Comparison of ENCODE assay signal across 8 mouse cellular contexts in genomic region chr16:55895651-55896095, GRCm38 (mm10). TPM values are rescaled to one million over a fixed set of nuclear protein-coding genes. Genes with fewer than 3 reads are reported as not detected.
DNase-seq lines count a peak whose midpoint lies in the region; ATAC-seq and TF ChIP-seq lines count a peak whose summit lies in the region.

No protein-coding gene starts in this region.

- no peaks in the 10 kb centered on the region for H3K27me3 ChIP-seq in kidney, embryonic 14.5 days (ENCODE audit: control insufficient read depth, insufficient read depth, low read length)
- H3K27me3 ChIP-seq in MEL (ENCODE audit: control insufficient read depth in 1 of 2, insufficient read depth in 2 of 2, low read length in 2 of 2), result no peaks in the 10 kb centered on the region
- no peaks in the 10 kb centered on the region for H3K27me3 ChIP-seq in forebrain, embryonic 11.5 days (ENCODE audit: control insufficient read depth, insufficient read depth, low read length)
- no peaks in the 10 kb centered on the region for H3K27me3 ChIP-seq in limb, embryonic 14.5 days (ENCODE audit: control insufficient read depth, insufficient read depth, low read length)
- H3K27me3 ChIP-seq in neural tube, embryonic 13.5 days, result no peaks in the 10 kb centered on the region

- H3K36me3 ChIP-seq in kidney, embryonic 14.5 days (ENCODE audit: control insufficient read depth, insufficient read depth, low read length), result no peaks in the 10 kb centered on the region
- peaks cover 0 to 32% of the 10 kb centered on the region in 2 experiments; a peak in 2 of 4 replicates for H3K36me3 ChIP-seq in MEL (ENCODE audit: control insufficient read depth in 1 of 2, insufficient read depth in 2 of 2, low read length in 2 of 2)
- H3K36me3 ChIP-seq in forebrain, embryonic 11.5 days (ENCODE audit: control insufficient read depth, insufficient read depth, low read length), result no peaks in the 10 kb centered on the region
- no peaks in the 10 kb centered on the region for H3K36me3 ChIP-seq in limb, embryonic 14.5 days (ENCODE audit: control insufficient read depth, insufficient read depth, low read length)
- peaks cover under 1% of the 10 kb centered on the region; the same call in 1 of the 2 replicates for H3K36me3 ChIP-seq in neural tube, embryonic 13.5 days

- no peaks in the 10 kb centered on the region for H3K9me3 ChIP-seq in kidney, embryonic 14.5 days (ENCODE audit: control insufficient read depth, low read length)
- H3K9me3 ChIP-seq in MEL (replicated peaks; ENCODE audit: insufficient read depth, low read length), result no peaks in the 10 kb centered on the region
- H3K9me3 ChIP-seq in forebrain, embryonic 11.5 days (ENCODE audit: control insufficient read depth, low read length), result no peaks in the 10 kb centered on the region
- no peaks in the 10 kb centered on the region for H3K9me3 ChIP-seq in limb, embryonic 14.5 days (ENCODE audit: control insufficient read depth, low read length)
- H3K9me3 ChIP-seq in neural tube, embryonic 13.5 days, result no peaks in the 10 kb centered on the region

- H3K9ac ChIP-seq in kidney, embryonic 14.5 days (ENCODE audit: low read depth, low read length), result peak overlapping the region; percentile 75
- H3K9ac ChIP-seq in MEL (ENCODE audit: control insufficient read depth, low read depth, low read length, poor library complexity, severe bottlenecking), result peak overlapping the region; percentile 85
- H3K9ac ChIP-seq in forebrain, embryonic 11.5 days (ENCODE audit: low read length), result peak overlapping the region; percentile 83
- H3K9ac ChIP-seq in limb, embryonic 14.5 days (ENCODE audit: low read depth, low read length, severe bottlenecking), result peak overlapping the region; percentile 70
- H3K9ac ChIP-seq in neural tube, embryonic 13.5 days, result peak overlapping the region; percentile 80

- TF ChIP-seq RAD21 in MEL (IDR thresholded peaks at IDR 0.05; ENCODE audit: low read depth, low read length), result no peak

- H3K79me2 ChIP-seq in MEL (ENCODE audit: control insufficient read depth, insufficient read depth, low read length, poor library complexity), result peaks cover 2% of the 10 kb centered on the region; the same call in 1 of the 2 replicates

- TF ChIP-seq EP300 in MEL (IDR thresholded peaks at IDR 0.05; ENCODE audit: low read depth in 1 of 2, low read length in 2 of 2), result no peak

- DNase-seq in kidney, adult 18-20 months, result no peak
- peak; percentile 87 for DNase-seq in MEL (ENCODE audit: low read depth, low spot score)
- no peak for DNase-seq in forebrain, embryonic 11.5 days (ENCODE audit: low spot score)
- DNase-seq in limb, embryonic 14.5 days (ENCODE audit: low spot score), result no peak
- DNase-seq in spleen, postnatal 36 days (ENCODE audit: low spot score in 2 of 2), result no peak
- DNase-seq in spleen, postnatal 14 days (ENCODE audit: low spot score in 2 of 2), result no peak

- H3K4me1 ChIP-seq in kidney, embryonic 14.5 days (ENCODE audit: control insufficient read depth, insufficient read depth, low read length), result peaks cover 4% of the 10 kb centered on the region; the same call in 1 of the 2 replicates
- H3K4me1 ChIP-seq in MEL (ENCODE audit: control insufficient read depth in 1 of 2, insufficient read depth in 2 of 2, low read length in 2 of 2), result peaks cover 17 to 34% of the 10 kb centered on the region in 2 experiments
- 0 out of 2 replicates have a peak, but pooled peaks cover 2% of the 10 kb centered on the region for H3K4me1 ChIP-seq in forebrain, embryonic 11.5 days (replicated peaks; ENCODE audit: control insufficient read depth, insufficient read depth, low read length)
- peaks cover 3% of the 10 kb centered on the region; the same call in 1 of the 2 replicates for H3K4me1 ChIP-seq in limb, embryonic 14.5 days (ENCODE audit: control insufficient read depth, insufficient read depth, low read length)
- H3K4me1 ChIP-seq in neural tube, embryonic 13.5 days (replicated peaks), result peaks cover 15% of the 10 kb centered on the region

- TF ChIP-seq CTCF in MEL (IDR thresholded peaks at IDR 0.05 in 2 of 3, conservative IDR thresholded peaks at IDR 0.05 in 1 of 3; ENCODE audit: control insufficient read depth in 1 of 3, insufficient read depth in 1 of 3, low read depth in 2 of 3, low read length in 3 of 3, poor library complexity in 1 of 3, severe bottlenecking in 1 of 3), result no peak; a peak in 1 of 6 replicates

- H3K4me3 ChIP-seq in kidney, embryonic 14.5 days (ENCODE audit: low read length), result peak overlapping the region; percentile 74
- peak overlapping the region; percentile 85 for H3K4me3 ChIP-seq in MEL (ENCODE audit: control insufficient read depth in 1 of 2, insufficient read depth in 1 of 2, low read depth in 2 of 2, low read length in 2 of 2)
- peak overlapping the region; percentile 68 for H3K4me3 ChIP-seq in forebrain, embryonic 11.5 days (ENCODE audit: low read depth, low read length)
- peak overlapping the region; percentile 73 for H3K4me3 ChIP-seq in limb, embryonic 14.5 days (replicated peaks; ENCODE audit: low read length)
- H3K4me3 ChIP-seq in neural tube, embryonic 13.5 days, result peak overlapping the region; percentile 69

- H3K27ac ChIP-seq in kidney, embryonic 14.5 days (ENCODE audit: low read depth, low read length), result peak overlapping the region; percentile 19
- H3K27ac ChIP-seq in MEL (ENCODE audit: control insufficient read depth, low read depth, low read length), result peak overlapping the region; percentile 94
- H3K27ac ChIP-seq in forebrain, embryonic 11.5 days (ENCODE audit: low read depth, low read length), result peak overlapping the region; percentile 63
- H3K27ac ChIP-seq in limb, embryonic 14.5 days (replicated peaks; ENCODE audit: low read depth, low read length), result peak overlapping the region; percentile 58; the same call in 1 of the 2 replicates
- peak overlapping the region; percentile 90 for H3K27ac ChIP-seq in neural tube, embryonic 13.5 days (replicated peaks)

- peak; percentile 20; the same call in 1 of the 2 replicates for ATAC-seq in kidney, embryonic 14.5 days (ENCODE audit: low FRiP score, low TSS enrichment)
- ATAC-seq in forebrain, embryonic 11.5 days (replicated peaks; ENCODE audit: low FRiP score), result peak; percentile 25; the same call in 1 of the 2 replicates
- ATAC-seq in limb, embryonic 14.5 days (ENCODE audit: low FRiP score, low read depth), result no peak; the same call in 1 of the 2 replicates
- ATAC-seq in neural tube, embryonic 13.5 days (ENCODE audit: low read depth), result peak; percentile 25

- TF ChIP-seq POLR2A in MEL (IDR thresholded peaks at IDR 0.05; ENCODE audit: control insufficient read depth in 1 of 2, insufficient read depth in 1 of 2, low read depth in 1 of 2, low read length in 2 of 2, poor library complexity in 1 of 2), result no peak
- no peak for TF ChIP-seq POLR2A in limb, embryonic 14.5 days (IDR thresholded peaks at IDR 0.05; ENCODE audit: borderline replicate concordance, extremely low read depth, insufficient read depth, insufficient read length)

- peak overlapping the region; percentile 87 for H3K4me2 ChIP-seq in kidney, embryonic 14.5 days (replicated peaks; ENCODE audit: low read depth, low read length)
- H3K4me2 ChIP-seq in forebrain, embryonic 11.5 days (ENCODE audit: low read depth, low read length, severe bottlenecking), result peak overlapping the region; percentile 49
- peak overlapping the region; percentile 85 for H3K4me2 ChIP-seq in limb, embryonic 14.5 days (replicated peaks; ENCODE audit: low read depth, low read length, severe bottlenecking)
- H3K4me2 ChIP-seq in neural tube, embryonic 13.5 days, result peak overlapping the region; percentile 80

- 5% methylated on average over 9 of the region's 9 CpGs for WGBS in kidney, embryonic 14.5 days
- WGBS in forebrain, embryonic 11.5 days, result 2% methylated on average over 9 of the region's 9 CpGs
- 6% methylated on average over 9 of the region's 9 CpGs for WGBS in limb, embryonic 14.5 days
- WGBS in neural tube, embryonic 13.5 days, result 4% methylated on average over 9 of the region's 9 CpGs

TF ChIP-seq in MEL, 35 proteins besides CTCF, POLR2A, EP300 and RAD21 (continues in another document):
- no peak for TF ChIP-seq NRF1 (IDR thresholded peaks at IDR 0.05; ENCODE audit: insufficient read depth, low read depth, low read length, poor library complexity, severe bottlenecking)
- TF ChIP-seq GATA1 (IDR thresholded peaks at IDR 0.05; ENCODE audit: low read depth, low read length), result no peak
- peak; percentile 91 for TF ChIP-seq TBP (IDR thresholded peaks at IDR 0.05; ENCODE audit: low read depth, low read length)

RNA-seq across cellular contexts. Expression of gene Nxpe3, which starts 0.6 kb away (rescaled TPM):
- polyA plus RNA-seq in kidney, embryonic 14.5 days (2014; fragmentation: Nextera tagmentation; extraction: Ambion mirVana), result 1.1 and 1.3 TPM in 2 replicates
- 2.5 and 2.7 TPM in 2 replicates for total RNA-seq in MEL (2012; rRNA removed)
- 1 to 10 TPM in 1 of 2 experiments, not detected in 1; 4.3 TPM for polyA plus RNA-seq in MEL (2012; ENCODE audit: insufficient read depth in 1 of 2, insufficient read length in 2 of 2, low read depth in 1 of 2, low replicate concordance in 2 of 2, missing spikeins in 1 of 2)
- 1.00 and 1.2 TPM in 2 replicates for polyA plus RNA-seq in forebrain, embryonic 11.5 days (2014; fragmentation: Nextera tagmentation; extraction: Ambion mirVana)
- polyA plus RNA-seq in limb, embryonic 14.5 days (2012; rRNA removed), result 1.2 and 1.3 TPM in 2 replicates
- polyA plus RNA-seq in limb, embryonic 14.5 days (2014; fragmentation: Nextera tagmentation; extraction: Ambion mirVana), result 0.55 TPM in 2 replicates
- 1.0 and 1.4 TPM in 2 replicates for polyA plus RNA-seq in neural tube, embryonic 13.5 days (2015; fragmentation: Nextera tagmentation; extraction: Ambion mirVana)

RNA-seq across cellular contexts. Expression of gene Cep97, which starts 39.0 kb away (rescaled TPM):
- polyA plus RNA-seq in kidney, embryonic 14.5 days (2014; fragmentation: Nextera tagmentation; extraction: Ambion mirVana), result 16.2 and 16.4 TPM in 2 replicates
- 11.1 and 12.9 TPM in 2 replicates for total RNA-seq in MEL (2012; rRNA removed)
- 10 to 100 TPM in 1 of 2 experiments, not detected in 1; 10.7 TPM for polyA plus RNA-seq in MEL (2012; ENCODE audit: insufficient read depth in 1 of 2, insufficient read length in 2 of 2, low read depth in 1 of 2, low replicate concordance in 2 of 2, missing spikeins in 1 of 2)
- polyA plus RNA-seq in forebrain, embryonic 11.5 days (2014; fragmentation: Nextera tagmentation; extraction: Ambion mirVana), result 17.9 and 20.5 TPM in 2 replicates
- 7.0 and 7.4 TPM in 2 replicates for polyA plus RNA-seq in limb, embryonic 14.5 days (2012; rRNA removed)
- 8.0 and 9.1 TPM in 2 replicates for polyA plus RNA-seq in limb, embryonic 14.5 days (2014; fragmentation: Nextera tagmentation; extraction: Ambion mirVana)
- polyA plus RNA-seq in neural tube, embryonic 13.5 days (2015; fragmentation: Nextera tagmentation; extraction: Ambion mirVana), result 13.1 and 16.6 TPM in 2 replicates

RNA-seq across cellular contexts. Expression of gene Nfkbiz, which starts 57.0 kb away (rescaled TPM):
- polyA plus RNA-seq in kidney, embryonic 14.5 days (2014; fragmentation: Nextera tagmentation; extraction: Ambion mirVana), result 3.9 and 4.4 TPM in 2 replicates
- total RNA-seq in MEL (2012; rRNA removed), result 1.3 and 1.4 TPM in 2 replicates
- 1 to 10 TPM in 1 of 2 experiments, not detected in 1; 2.4 TPM for polyA plus RNA-seq in MEL (2012; ENCODE audit: insufficient read depth in 1 of 2, insufficient read length in 2 of 2, low read depth in 1 of 2, low replicate concordance in 2 of 2, missing spikeins in 1 of 2)
- polyA plus RNA-seq in forebrain, embryonic 11.5 days (2014; fragmentation: Nextera tagmentation; extraction: Ambion mirVana), result 1.9 and 2.3 TPM in 2 replicates
- polyA plus RNA-seq in limb, embryonic 14.5 days (2012; rRNA removed), result 9.2 and 10.0 TPM in 2 replicates
- 5.0 and 5.3 TPM in 2 replicates for polyA plus RNA-seq in limb, embryonic 14.5 days (2014; fragmentation: Nextera tagmentation; extraction: Ambion mirVana)
- polyA plus RNA-seq in neural tube, embryonic 13.5 days (2015; fragmentation: Nextera tagmentation; extraction: Ambion mirVana), result 1.7 and 2.2 TPM in 2 replicates

Comparison
In these comparisons a context has a peak if more than half of its experiments do, and no peak if none do; other contexts are left out.
1. H3K27ac ChIP-seq: peak in every context shown above with its lines; median percentile 94 in MEL; 90 in neural tube, embryonic 13.5 days; 63 in forebrain, embryonic 11.5 days; 58 in limb, embryonic 14.5 days; 19 in kidney, embryonic 14.5 days.